Mouse (Mus musculus) left cerebral cortex, adult 2 months (tissue): Measurements from ENCODE around the gene Thnsl1. TPM values are rescaled to one million over a fixed set of nuclear protein-coding genes. Genes with fewer than 3 reads are reported as not detected.
"Not testable (repeated sequence)": the region's sequence is repeated elsewhere in the genome, so short reads cannot be mapped to it uniquely, and the experiment has no call there.

Experiments
- DNase-seq, 2 experiments: peaks; one replicate each; pipeline ENCODE4 v3.0.0; 2021 to 2022; ENCODE audit warnings: low spot score in 2 of 2, mixed read lengths in 1 of 2; ENCODE audit errors: extremely low spot score in 1 of 2
- H3K27ac ChIP-seq: fragments of 200-600 bp; 2 replicates; pipeline ENCODE4 v1.8.1; 2022
- H3K4me3 ChIP-seq: fragments of 200-600 bp; 2 replicates; pipeline ENCODE4 v1.8.1; 2022
- CTCF ChIP-seq: fragments of 200-600 bp; IDR thresholded peaks from 2 replicates; pipeline ENCODE4 v1.8.1; 2022; ENCODE audit warnings: antibody characterized with exemption, mild to moderate bottlenecking, moderate library complexity
- intact Hi-C: fragments of 180-260 bp; cut with DNase I; formaldehyde crosslinking; loops from one replicate; pipeline ENCODE4 v1.15.1; 2025
- total RNA-seq, 2 experiments: library from RNA; stranded (reverse); gene quantifications; 2 replicates each; pipeline ENCODE4 v1.2.3; 2021

Thnsl1 gene
- total RNA-seq, 2 experiments from 2014 or later: 19.9 to 24.2 TPM

DNA sequence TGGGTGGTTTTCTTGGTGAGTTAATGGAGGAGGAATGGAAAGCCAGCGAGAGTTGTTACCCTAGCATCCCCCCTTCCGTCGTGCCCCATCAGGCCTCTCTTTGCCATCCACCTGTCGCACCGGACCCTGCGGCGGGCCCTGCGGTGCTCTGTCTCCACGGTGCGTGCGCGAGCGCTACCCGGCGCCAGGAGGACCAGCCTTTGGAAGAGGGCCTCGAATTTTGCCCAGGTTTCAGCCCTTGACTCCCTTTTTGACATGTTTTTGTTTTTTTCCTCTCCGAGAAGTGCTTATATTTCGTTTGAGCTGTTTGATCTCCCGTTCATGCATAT lies 271 bp downstream of the Thnsl1 start:
- no peak for TF ChIP-seq CTCF
- no peak for DNase-seq
- peak overlapping the region; percentile 89 for H3K4me3 ChIP-seq
- H3K27ac ChIP-seq: peak overlapping the region; percentile 87
- intact Hi-C loops: loop anchor here (5.0 kb wide), 2 partner anchors 162 to 712 kb away; partner anchors contain the start of gene Gpr158

DNA sequence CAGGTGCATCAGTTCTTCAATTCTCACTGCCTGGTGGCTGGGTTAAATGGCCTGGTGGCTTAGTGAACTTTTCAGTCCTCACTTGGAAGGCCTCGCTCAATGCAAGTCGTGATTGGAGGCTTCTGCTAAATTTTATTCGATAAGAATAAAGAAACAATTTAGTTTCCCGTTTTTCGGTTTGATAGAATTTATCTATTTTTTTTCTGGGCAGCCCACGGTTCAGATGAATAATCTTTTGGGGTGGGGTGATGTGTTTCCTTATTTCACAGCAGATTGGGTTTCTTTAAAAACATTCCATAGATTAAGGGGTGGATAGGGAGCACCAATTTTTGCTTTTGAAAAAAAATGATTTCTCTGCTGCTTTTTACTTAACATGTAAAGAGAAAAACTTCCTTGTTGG lies 754 bp downstream of the Thnsl1 start:
- Histone ChIP-seq H3K27ac (peak overlapping the region; percentile 87), H3K4me3 (peak overlapping the region; percentile 89)
- DNase-seq: no peak
- no peak for TF ChIP-seq CTCF
- intact Hi-C loops: loop anchor here (5.0 kb wide), 2 partner anchors 161 to 711 kb away; partner anchors contain the start of gene Gpr158

DNA sequence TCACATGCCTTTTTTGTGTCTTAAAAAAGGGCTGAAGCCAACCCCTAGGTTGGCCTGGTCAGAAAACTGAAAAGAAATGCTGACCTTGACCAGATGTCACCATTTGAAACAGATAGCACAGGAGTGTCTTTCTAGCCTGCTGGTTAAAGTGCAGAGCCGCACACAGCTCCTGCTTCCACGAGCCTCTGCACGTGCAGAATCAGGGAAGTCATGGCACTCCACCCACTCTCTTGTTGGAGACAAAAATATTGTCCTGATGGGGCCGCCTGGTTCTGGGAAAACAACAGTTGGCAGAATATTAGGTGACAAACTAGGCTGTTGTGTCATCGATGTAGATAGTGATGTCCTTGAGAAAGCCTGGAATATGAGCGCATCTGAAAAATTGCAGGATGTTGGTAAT lies 5.8 kb downstream of the Thnsl1 start:
- H3K4me3 ChIP-seq: no peak overlapping the region
- no peak overlapping the region for H3K27ac ChIP-seq
- no peak for TF ChIP-seq CTCF
- intact Hi-C loops: loop anchor here (5.0 kb wide), 1 partner anchor 51 kb away; no protein-coding TSS in a partner anchor
- DNase-seq: no peak

DNA sequence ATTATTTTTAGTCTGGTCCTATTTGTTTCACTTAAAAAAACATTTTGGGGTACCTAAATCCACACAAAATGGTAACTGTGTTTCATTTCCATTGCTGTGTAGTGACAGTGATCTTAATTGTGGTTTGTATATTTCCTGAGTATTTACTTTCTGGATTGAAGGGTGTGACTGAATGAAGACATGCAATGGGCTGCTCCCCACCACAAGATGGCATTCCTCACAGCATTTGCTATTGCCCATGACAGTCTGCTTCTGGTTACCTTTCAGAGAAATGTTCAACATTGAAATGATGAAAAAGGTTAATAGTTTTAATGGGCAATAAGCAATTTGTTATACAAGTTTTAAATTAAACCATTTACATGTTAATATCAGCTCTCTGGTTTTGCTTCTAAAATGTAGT lies 8.8 kb downstream of the Thnsl1 start:
- H3K4me3 ChIP-seq: no peak overlapping the region
- intact Hi-C loops: loop anchor here (1.0 to 5.0 kb wide), 2 partner anchors 48 to 713 kb away; no protein-coding TSS in a partner anchor

DNA sequence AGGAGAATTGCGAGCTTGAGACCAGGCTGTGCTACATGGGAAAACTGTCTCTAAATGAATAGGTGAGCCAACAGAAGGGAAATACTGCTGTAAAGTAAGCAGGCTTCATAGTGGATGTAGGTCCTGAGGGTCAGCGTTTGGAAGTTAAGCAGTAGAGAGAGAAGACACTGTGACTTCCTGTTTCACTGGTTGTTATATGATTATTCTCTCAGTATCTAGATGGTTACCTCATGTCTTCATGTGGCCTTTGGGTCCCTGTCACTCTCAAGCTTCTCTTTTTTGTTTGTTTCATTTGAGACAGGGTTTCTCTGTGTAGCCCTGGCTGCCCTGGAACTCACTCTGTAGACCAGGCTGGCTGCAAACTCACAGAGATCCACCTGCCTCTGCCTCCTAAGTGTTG lies 9.8 kb downstream of the Thnsl1 start:
- no peak for TF ChIP-seq CTCF
- H3K27ac ChIP-seq: no peak overlapping the region
- DNase-seq: no peak
- intact Hi-C loops: loop anchor here (1.0 kb wide), 1 partner anchor 694 kb away; no protein-coding TSS in a partner anchor
- no peak overlapping the region for H3K4me3 ChIP-seq

More for the DNA sequence above, 8.8 kb downstream of the Thnsl1 start:
- TF ChIP-seq CTCF: peak; percentile 66
- no peak overlapping the region for H3K27ac ChIP-seq
- DNase-seq: no peak

DNA sequence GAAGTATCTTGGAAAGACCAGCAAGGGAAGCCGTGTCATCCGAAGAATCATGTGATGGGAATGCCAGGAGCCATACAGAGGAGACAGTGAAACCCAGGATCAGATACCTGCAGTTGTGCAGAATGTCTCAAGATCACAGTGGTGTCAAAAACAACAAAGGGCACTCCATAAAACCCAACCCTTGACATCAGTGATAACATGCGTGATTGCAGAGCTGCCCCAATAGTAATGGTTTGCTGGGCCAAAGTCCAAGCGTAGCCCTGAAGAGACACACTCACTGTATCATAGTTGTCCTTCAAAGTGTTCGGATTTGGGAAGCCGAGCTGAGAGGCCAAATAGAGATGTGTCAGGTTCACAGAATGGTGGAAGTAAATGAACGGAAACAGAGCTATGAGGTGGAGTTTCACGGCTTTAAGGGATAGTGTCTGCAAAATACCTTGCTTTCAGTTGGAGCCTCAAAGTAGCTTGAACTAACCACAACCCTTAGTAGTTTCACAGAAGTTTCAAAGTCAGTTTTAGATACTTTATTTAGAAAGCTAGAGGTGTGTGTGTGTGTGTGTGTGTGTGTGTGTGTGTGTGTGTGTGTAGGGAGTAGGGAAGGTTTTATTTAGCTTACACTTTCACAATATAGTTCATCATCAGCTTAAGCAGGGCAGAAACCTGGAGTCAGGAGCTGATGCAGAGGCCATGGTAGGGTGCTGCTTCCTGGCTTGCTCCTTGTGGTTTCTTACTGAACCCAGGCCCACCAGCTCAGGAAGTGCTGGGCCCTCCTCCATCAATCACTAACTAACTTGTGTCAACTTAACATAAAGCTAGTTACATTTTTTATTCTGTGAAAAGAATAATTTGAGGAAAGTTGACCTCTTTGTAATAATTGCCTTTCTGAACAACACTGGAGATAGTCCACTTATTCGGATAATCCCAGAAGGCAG lies 17.2 kb downstream of the Thnsl1 start:
- Histone ChIP-seq H3K27ac (no peak overlapping the region), H3K4me3 (no peak overlapping the region)
- intact Hi-C loops: no loop called here
- DNase-seq: no peak
- TF ChIP-seq CTCF: no peak

DNA sequence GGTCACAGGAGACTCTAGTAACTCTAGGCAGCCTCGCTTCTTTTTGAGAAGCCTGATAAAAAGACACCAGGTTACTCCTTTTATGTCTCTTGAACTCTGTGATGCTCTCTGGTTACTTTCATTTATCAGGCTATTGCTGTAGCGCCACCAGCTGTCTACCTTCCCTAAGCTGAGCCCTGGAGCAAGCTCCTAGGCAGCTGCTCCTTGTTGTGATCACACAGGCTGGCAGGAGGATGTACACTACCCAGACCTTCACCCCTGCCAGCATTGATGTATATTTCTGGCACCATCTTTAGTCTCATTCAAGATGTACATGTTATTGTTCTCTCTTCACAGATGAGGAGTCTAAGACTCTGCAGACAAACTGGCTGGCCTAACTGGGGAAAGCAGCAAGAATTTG lies 24.8 kb downstream of the Thnsl1 start:
- no peak for TF ChIP-seq CTCF
- Histone ChIP-seq H3K4me3 (no peak overlapping the region), H3K27ac (no peak overlapping the region)
- intact Hi-C loops: no loop called here
- DNase-seq: no peak

DNA sequence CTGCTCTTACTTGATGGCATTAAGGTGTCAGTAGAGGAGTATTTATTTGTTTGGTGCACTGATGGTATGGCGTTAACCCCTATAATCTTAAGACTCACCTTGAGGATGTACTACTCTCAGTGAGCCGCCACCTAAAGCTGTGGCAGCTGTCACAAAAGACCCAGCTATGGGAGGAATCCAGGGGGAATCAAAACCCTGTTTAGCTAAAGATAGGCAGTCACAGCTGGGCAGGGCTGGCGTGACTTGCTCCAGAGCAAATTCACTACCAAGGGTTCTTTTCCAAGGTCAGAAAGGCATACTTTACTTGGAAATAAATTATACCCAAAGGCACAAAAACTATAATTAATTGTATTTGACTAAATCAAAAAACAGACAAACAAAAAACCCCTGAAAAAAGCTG lies 25.6 kb downstream of the Thnsl1 start:
- no peak overlapping the region for H3K27ac ChIP-seq
- no peak for DNase-seq
- no peak overlapping the region for H3K4me3 ChIP-seq
- no peak for TF ChIP-seq CTCF
- intact Hi-C loops: no loop called here

DNA sequence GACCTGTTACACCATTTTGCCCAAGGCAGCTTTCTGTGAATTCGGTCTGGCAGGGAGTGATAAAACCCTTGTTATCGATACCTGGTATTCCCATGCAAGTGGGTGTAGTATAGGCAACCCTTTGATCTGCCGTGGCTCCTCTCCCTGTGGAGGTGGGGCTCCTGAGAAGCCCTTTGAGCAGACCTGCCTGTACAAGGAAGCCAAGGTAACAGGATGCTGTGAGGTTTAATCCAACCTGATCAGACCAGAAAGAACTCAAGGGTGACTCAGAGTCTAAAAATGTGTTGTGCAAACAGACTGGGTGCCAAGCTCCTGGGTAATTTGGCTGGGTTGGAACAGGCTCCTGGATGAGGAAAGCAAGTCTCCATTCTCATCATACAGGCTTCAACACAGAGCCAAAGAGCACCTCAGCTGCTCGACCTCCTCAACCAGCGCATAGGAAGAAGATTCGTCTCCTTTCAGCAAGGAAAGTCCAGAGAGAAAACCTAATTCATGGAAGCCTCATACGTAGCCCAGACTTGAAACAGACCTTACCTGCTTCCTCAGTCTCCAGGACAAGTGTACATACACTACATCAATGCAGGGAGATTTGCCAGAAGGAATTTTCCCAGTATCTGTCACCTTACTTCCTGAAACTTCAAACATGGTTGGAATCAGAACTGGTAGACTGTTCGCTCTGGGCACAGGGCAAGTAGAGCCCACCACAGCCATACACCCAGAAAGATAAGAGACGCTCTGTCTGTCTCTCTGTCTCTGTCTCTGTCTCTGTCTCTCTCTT lies 29.5 kb downstream of the Thnsl1 start:
- no peak for DNase-seq

DNA sequence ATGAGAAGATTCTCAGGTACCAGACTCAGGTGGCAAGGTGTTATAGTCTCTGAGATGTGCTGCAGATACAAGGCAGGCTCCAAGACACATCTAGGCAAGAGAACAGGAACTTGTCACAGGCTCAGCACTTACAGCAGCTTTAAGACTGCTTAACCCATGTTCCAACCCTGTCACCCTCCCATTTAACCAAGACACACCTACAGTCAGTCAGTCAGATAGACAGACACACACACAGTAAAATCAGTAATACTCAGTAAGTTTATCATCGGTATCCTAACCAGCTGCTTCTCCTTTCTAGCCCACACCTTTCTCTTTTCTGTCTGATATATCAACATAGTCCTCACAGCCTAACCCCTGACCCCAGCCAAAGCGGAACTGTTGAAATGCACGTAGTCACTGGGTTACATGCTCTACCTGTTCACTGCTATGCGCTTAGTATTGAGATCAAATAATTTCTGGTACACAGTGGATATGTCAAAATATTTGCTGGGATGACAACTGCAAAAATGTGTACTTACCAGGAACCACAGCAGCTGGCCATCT lies 30.4 kb downstream of the Thnsl1 start:
- intact Hi-C loops: no loop called here
- TF ChIP-seq CTCF: no peak
- no peak for DNase-seq
- Histone ChIP-seq H3K4me3 (no peak overlapping the region), H3K27ac (no peak overlapping the region)

More for the DNA sequence above, 29.5 kb downstream of the Thnsl1 start:
- intact Hi-C loops: no loop called here
- Histone ChIP-seq H3K27ac (no peak overlapping the region), H3K4me3 (no peak overlapping the region)
- TF ChIP-seq CTCF: no peak

DNA sequence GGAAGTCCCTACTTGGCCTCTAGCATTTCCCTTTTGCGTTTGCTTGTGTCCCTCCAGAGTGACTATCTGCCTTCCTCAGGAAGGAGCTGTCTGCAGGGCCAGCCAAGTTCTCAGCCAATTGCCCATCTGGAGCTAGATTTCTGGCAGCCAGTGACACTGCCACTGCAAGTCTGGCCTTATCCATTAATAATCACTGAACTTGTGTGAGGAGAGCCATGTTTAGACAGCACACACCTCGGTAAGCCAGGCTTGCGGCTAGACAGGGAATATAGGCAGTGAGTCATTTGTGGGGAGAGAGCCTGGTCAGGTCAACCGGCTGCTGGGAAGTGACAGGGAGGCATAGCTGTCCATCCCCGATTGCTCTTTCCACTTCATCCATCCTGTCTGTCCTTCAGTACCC lies 31.3 kb downstream of the Thnsl1 start:
- Histone ChIP-seq H3K4me3 (no peak overlapping the region), H3K27ac (no peak overlapping the region)
- no peak for TF ChIP-seq CTCF
- DNase-seq: no peak
- intact Hi-C loops: no loop called here

DNA sequence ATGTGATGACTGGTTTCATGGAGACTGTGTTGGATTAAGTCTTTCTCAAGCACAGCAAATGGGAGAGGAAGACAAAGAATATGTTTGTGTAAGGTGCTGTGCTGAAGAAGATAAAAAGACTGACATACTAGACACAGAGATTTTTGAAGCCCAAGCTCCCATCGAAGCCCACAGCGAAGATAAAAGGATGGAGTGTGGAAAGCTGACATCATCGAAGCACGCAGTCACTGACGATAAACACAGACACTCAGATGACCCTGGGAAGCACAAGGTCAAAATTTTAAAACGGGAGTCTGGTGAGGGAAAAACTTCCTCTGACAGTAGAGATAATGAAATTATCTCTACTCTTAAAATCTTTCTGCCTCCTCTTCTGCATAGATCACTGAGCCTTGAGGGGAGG lies 38.6 kb downstream of the Thnsl1 start:
- intact Hi-C loops: not testable (repeated sequence)

More for the DNA sequence above, 38.6 kb downstream of the Thnsl1 start:
- H3K4me3 ChIP-seq, H3K27ac ChIP-seq, DNase-seq: not testable (repeated sequence)
